Mouse (Mus musculus) urinary bladder, postnatal 0 days (tissue): ENCODE results near the gene Caskin2. TPM values are rescaled to one million over a fixed set of nuclear protein-coding genes. Genes with fewer than 3 reads are reported as not detected.

ENCODE experiments used
- microRNA-seq: library from miRNA; unstranded; fragments of <30 nt; microRNA quantifications from one replicate; pipeline ENCODE4, GENCODE M21; 2016
- polyA plus RNA-seq: library from polyadenylated mRNA; unstranded; fragments of >200 nt; fragmentation: Nextera tagmentation; extraction: Ambion mirVana; gene quantifications from 2 replicates; pipeline ENCODE4 v1.2.1, GENCODE M21; 2015

Gene Caskin2
- polyA plus RNA-seq = 7.9 and 8.2 TPM in 2 replicates

GRCm38 (mm10) chr11:115813507-115814296 lies at the start of gene Caskin2:
TSS of gene Caskin2 (minus strand) at chr11:115813639.

GRCm38 (mm10) chr11:115858354-115858753 lies 44.9 kb upstream of the Caskin2 start, which contains the start of gene Myo15b:
TSS of gene Myo15b (plus strand) at chr11:115858406.

GRCm38 (mm10) chr11:115823774-115824740 lies 10.6 kb upstream of the Caskin2 start, which contains the start of gene Llgl2:
TSS of gene Llgl2 (plus strand) at chr11:115824049.

GRCm38 (mm10) chr11:115814605-115815450 lies 1.4 kb upstream of the Caskin2 start, which contains the start of gene Tsen54:
TSS of gene Tsen54 (plus strand) at chr11:115814724.

GRCm38 (mm10) chr11:115765103-115765606 lies 48.3 kb downstream of the Caskin2 start, which contains the start of gene Tmem94:
TSS of gene Tmem94 (plus strand) at chr11:115765433.

Small RNA genes lying within 50 kb of the gene (microRNA-seq; reads per million reads assigned to microRNA genes)
- not detected for gene Mir5621

Other genes with a start within 250 kb of the Caskin2 start
- gene Nup85, start 249.2 kb downstream of the Caskin2 start, polyA plus RNA-seq = 56.7 and 60.6 TPM in 2 replicates
- gene Mrps7, start 209.7 kb downstream of the Caskin2 start, polyA plus RNA-seq = 47.1 and 54.7 TPM in 2 replicates
- 8.4 TPM in 2 replicates for gene Gga3, start 209.6 kb downstream of the Caskin2 start, polyA plus RNA-seq
- 39.6 and 43.5 TPM in 2 replicates for gene Mif4gd, start 200.7 kb downstream of the Caskin2 start, polyA plus RNA-seq
- 11.5 and 13.6 TPM in 2 replicates for gene Slc25a19, start 185.3 kb downstream of the Caskin2 start, polyA plus RNA-seq
- gene Grb2, start 105.0 kb downstream of the Caskin2 start, polyA plus RNA-seq = 51.7 and 54.6 TPM in 2 replicates
- gene Tmem94, start 48.2 kb downstream of the Caskin2 start, polyA plus RNA-seq = 8.6 and 9.0 TPM in 2 replicates
- 16.5 and 18.5 TPM in 2 replicates for gene Tsen54, start 1.1 kb upstream of the Caskin2 start, polyA plus RNA-seq
- gene Llgl2, start 10.4 kb upstream of the Caskin2 start, polyA plus RNA-seq = 21.2 and 21.8 TPM in 2 replicates
- gene Myo15b, start 44.8 kb upstream of the Caskin2 start, polyA plus RNA-seq = 0.22 and 0.26 TPM in 2 replicates
- 3.9 and 6.6 TPM in 2 replicates for gene Smim5, start 86.3 kb upstream of the Caskin2 start, polyA plus RNA-seq
- 2.8 and 3.7 TPM in 2 replicates for gene Smim6, start 98.4 kb upstream of the Caskin2 start, polyA plus RNA-seq
- 22.6 and 24.7 TPM in 2 replicates for gene Sap30bp, start 119.6 kb upstream of the Caskin2 start, polyA plus RNA-seq
- 8.5 and 8.6 TPM in 2 replicates for gene Recql5, start 119.8 kb upstream of the Caskin2 start, polyA plus RNA-seq
- 13.1 TPM in 2 replicates for gene Itgb4, start 161.1 kb upstream of the Caskin2 start, polyA plus RNA-seq
- 119 and 133 TPM in 2 replicates for gene Galk1, start 199.1 kb upstream of the Caskin2 start, polyA plus RNA-seq
- gene H3f3b, start 214.3 kb upstream of the Caskin2 start, polyA plus RNA-seq = 888 and 961 TPM in 2 replicates
- 10.9 and 11.5 TPM in 2 replicates for gene Unk, start 216.7 kb upstream of the Caskin2 start, polyA plus RNA-seq